Mouse (Mus musculus) kidney, postnatal 14 days (tissue): Measurements from ENCODE around the gene Faim.

Experiments used
- DNase-seq: peaks from one replicate; pipeline ENCODE4 v3.0.0; 2022; ENCODE audit warnings: mixed read lengths

Gene Faim

GRCm38 (mm10) chr9:98985800-98986475 lies at the start of gene Faim:
Faim (plus strand) TSS chr9:98986373.
- DNase-seq: peak; percentile 100

GRCm38 (mm10) chr9:98939290-98939689 lies 46.9 kb upstream of the Faim start:
- no peak for DNase-seq

- DNase-seq: no peak
Measured at GRCm38 (mm10) chr9:98952171-98953050, 33.8 kb upstream of the Faim start.

- DNase-seq: no peak
Measured at GRCm38 (mm10) chr9:98953291-98953690, 32.9 kb upstream of the Faim start.

GRCm38 (mm10) chr9:98953830-98954229 lies 32.3 kb upstream of the Faim start:
- no peak for DNase-seq

GRCm38 (mm10) chr9:98954391-98955102 lies 31.6 kb upstream of the Faim start:
- DNase-seq: no peak

GRCm38 (mm10) chr9:98955103-98955715 lies 31.0 kb upstream of the Faim start, which contains the start of gene Foxl2:
Foxl2 (plus strand) TSS chr9:98955288.
- peak; percentile 20 for DNase-seq

GRCm38 (mm10) chr9:98955716-98956224 lies 30.4 kb upstream of the Faim start:
- DNase-seq: peak; percentile 23

- DNase-seq: peak; percentile 25
Measured at GRCm38 (mm10) chr9:98956591-98957381, 29.4 kb upstream of the Faim start.

- no peak for DNase-seq
Measured at GRCm38 (mm10) chr9:98957751-98958351, 28.3 kb upstream of the Faim start.

GRCm38 (mm10) chr9:98958628-98959027 lies 27.5 kb upstream of the Faim start:
- no peak for DNase-seq

GRCm38 (mm10) chr9:98959851-98960250 lies 26.3 kb upstream of the Faim start:
- no peak for DNase-seq

- DNase-seq: no peak
Measured at GRCm38 (mm10) chr9:98960348-98960747, 25.8 kb upstream of the Faim start.

GRCm38 (mm10) chr9:98961591-98962477 lies 24.3 kb upstream of the Faim start:
- DNase-seq: no peak

GRCm38 (mm10) chr9:98962478-98963142 lies 23.6 kb upstream of the Faim start:
- no peak for DNase-seq

GRCm38 (mm10) chr9:98963661-98964060 lies 22.5 kb upstream of the Faim start:
- DNase-seq: no peak

- DNase-seq: peak; percentile 48
Measured at GRCm38 (mm10) chr9:98965084-98965483, 21.1 kb upstream of the Faim start.

- DNase-seq: no peak
Measured at GRCm38 (mm10) chr9:98973101-98973521, 13.1 kb upstream of the Faim start.

- DNase-seq: no peak
Measured at GRCm38 (mm10) chr9:98973561-98973960, 12.6 kb upstream of the Faim start.

- DNase-seq: no peak
Measured at GRCm38 (mm10) chr9:98974898-98975297, 11.3 kb upstream of the Faim start.
